Mouse (Mus musculus): Measurements from ENCODE around the gene Ngf.

Gene Ngf

GRCm38 (mm10) chr3:102469713-102470448 lies at the start of gene Ngf:
Gene Ngf (plus strand): TSS chr3:102469919.
- DNase-seq (ENCODE audit: low spot score) = no peak

GRCm38 (mm10) chr3:102445567-102445966 lies 24.2 kb upstream of the Ngf start:
- DNase-seq (ENCODE audit: low spot score) = no peak

- no peak for DNase-seq (ENCODE audit: low spot score)
Measured at GRCm38 (mm10) chr3:102446691-102447090, 23.0 kb upstream of the Ngf start.

GRCm38 (mm10) chr3:102454566-102454965 lies 15.2 kb upstream of the Ngf start:
- DNase-seq (ENCODE audit: low spot score) = no peak

- no peak for DNase-seq (ENCODE audit: low spot score)
Measured at GRCm38 (mm10) chr3:102460528-102460927, 9.2 kb upstream of the Ngf start.

- no peak for DNase-seq (ENCODE audit: low spot score)
Measured at GRCm38 (mm10) chr3:102460986-102461385, 8.7 kb upstream of the Ngf start.

- no peak for DNase-seq (ENCODE audit: low spot score)
Measured at GRCm38 (mm10) chr3:102462703-102463336, 6.9 kb upstream of the Ngf start.

GRCm38 (mm10) chr3:102463339-102463738 lies 6.4 kb upstream of the Ngf start:
- DNase-seq (ENCODE audit: low spot score) = no peak

- peak; percentile 31 for DNase-seq (ENCODE audit: low spot score)
Measured at GRCm38 (mm10) chr3:102466587-102466986, 3.1 kb upstream of the Ngf start.

GRCm38 (mm10) chr3:102467121-102467520 lies 2.6 kb upstream of the Ngf start:
- no peak for DNase-seq (ENCODE audit: low spot score)

- DNase-seq (ENCODE audit: low spot score) = no peak
Measured at GRCm38 (mm10) chr3:102471251-102471650, 1.5 kb downstream of the Ngf start.

- no peak for DNase-seq (ENCODE audit: low spot score)
Measured at GRCm38 (mm10) chr3:102471799-102472198, 2.1 kb downstream of the Ngf start.

GRCm38 (mm10) chr3:102474275-102475155 lies 4.8 kb downstream of the Ngf start:
- DNase-seq (ENCODE audit: low spot score) = no peak

- no peak for DNase-seq (ENCODE audit: low spot score)
Measured at GRCm38 (mm10) chr3:102477917-102478694, 8.4 kb downstream of the Ngf start.

- peak; percentile 11 for DNase-seq (ENCODE audit: low spot score)
Measured at GRCm38 (mm10) chr3:102490393-102491123, 20.8 kb downstream of the Ngf start.

GRCm38 (mm10) chr3:102498113-102498512 lies 28.4 kb downstream of the Ngf start:
- no peak for DNase-seq (ENCODE audit: low spot score)

GRCm38 (mm10) chr3:102498931-102499330 lies 29.2 kb downstream of the Ngf start:
- DNase-seq (ENCODE audit: low spot score) = no peak

- DNase-seq (ENCODE audit: low spot score) = no peak
Measured at GRCm38 (mm10) chr3:102500031-102500430, 30.3 kb downstream of the Ngf start.

- no peak for DNase-seq (ENCODE audit: low spot score)
Measured at GRCm38 (mm10) chr3:102501186-102501585, 31.5 kb downstream of the Ngf start.

GRCm38 (mm10) chr3:102505129-102505528 lies 35.4 kb downstream of the Ngf start:
- no peak for DNase-seq (ENCODE audit: low spot score)

- DNase-seq (ENCODE audit: low spot score) = no peak
Measured at GRCm38 (mm10) chr3:102506061-102506460, 36.3 kb downstream of the Ngf start.
